Mouse (Mus musculus): ENCODE data around the gene Col9a2. TPM values are rescaled to one million over a fixed set of nuclear protein-coding genes. Genes with fewer than 3 reads are reported as not detected.
A peak's percentile ranks its signal among the peaks of the same experiment; 100 is the strongest.

The Col9a2 gene
- polyA plus RNA-seq, 2 experiments, result 1.1 to 1.9 TPM

DNA sequence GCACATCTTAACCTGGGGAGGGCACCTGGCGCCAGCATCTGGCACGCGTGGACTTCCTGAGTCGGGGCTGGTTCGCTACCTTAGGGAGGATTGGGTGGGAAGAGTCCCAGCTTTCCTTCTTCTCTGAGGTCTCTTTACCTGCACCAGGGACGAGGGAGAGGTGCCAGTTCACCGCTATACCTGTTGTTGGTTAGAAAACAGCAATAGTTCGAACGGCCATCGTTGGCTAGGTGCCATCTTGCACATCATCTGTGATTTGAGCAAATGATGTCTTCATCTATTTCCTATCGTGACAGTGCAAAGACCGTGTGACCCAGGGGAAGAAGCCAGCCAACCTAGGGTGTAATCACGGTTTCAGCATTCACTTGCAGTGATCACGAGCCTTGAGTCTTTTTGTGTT, 1.1 kb downstream of the Col9a2 start:
- Histone ChIP-seq H3K4me1 (replicated peaks; ENCODE audit: control insufficient read depth in 2 of 2, insufficient read depth in 2 of 2, low read length in 1 of 2) (no peaks in the 10 kb centered on the region), H3K4me3 (ENCODE audit: insufficient read depth in 1 of 2, low read depth in 2 of 2, low read length in 2 of 2) (no peak overlapping the region), H3K27me3 (ENCODE audit: control insufficient read depth, insufficient read depth, low read length) (peaks cover 28% of the 10 kb centered on the region), H3K27ac (no peak overlapping the region), H3K36me3 (replicated peaks; ENCODE audit: control insufficient read depth, insufficient read depth, low read depth) (no peaks in the 10 kb centered on the region), H3K9ac (replicated peaks) (no peak overlapping the region), H3K4me2 (ENCODE audit: low read depth) (no peak overlapping the region), H3K9me3 (ENCODE audit: control insufficient read depth, low read length) (no peaks in the 10 kb centered on the region)
- ATAC-seq (ENCODE audit: insufficient read depth), result no peak
- WGBS (ENCODE audit: insufficient replicate concordance), result 46% methylated on average over 14 of the region's 14 CpGs
- no peak for DNase-seq (ENCODE audit: low read depth in 3 of 3, low spot score in 3 of 3)
- TF ChIP-seq EP300 (IDR thresholded peaks at IDR 0.05; ENCODE audit: low read depth), result no peak
- TF ChIP-seq CTCF (IDR thresholded peaks at IDR 0.05; ENCODE audit: low read depth), result no peak

DNA sequence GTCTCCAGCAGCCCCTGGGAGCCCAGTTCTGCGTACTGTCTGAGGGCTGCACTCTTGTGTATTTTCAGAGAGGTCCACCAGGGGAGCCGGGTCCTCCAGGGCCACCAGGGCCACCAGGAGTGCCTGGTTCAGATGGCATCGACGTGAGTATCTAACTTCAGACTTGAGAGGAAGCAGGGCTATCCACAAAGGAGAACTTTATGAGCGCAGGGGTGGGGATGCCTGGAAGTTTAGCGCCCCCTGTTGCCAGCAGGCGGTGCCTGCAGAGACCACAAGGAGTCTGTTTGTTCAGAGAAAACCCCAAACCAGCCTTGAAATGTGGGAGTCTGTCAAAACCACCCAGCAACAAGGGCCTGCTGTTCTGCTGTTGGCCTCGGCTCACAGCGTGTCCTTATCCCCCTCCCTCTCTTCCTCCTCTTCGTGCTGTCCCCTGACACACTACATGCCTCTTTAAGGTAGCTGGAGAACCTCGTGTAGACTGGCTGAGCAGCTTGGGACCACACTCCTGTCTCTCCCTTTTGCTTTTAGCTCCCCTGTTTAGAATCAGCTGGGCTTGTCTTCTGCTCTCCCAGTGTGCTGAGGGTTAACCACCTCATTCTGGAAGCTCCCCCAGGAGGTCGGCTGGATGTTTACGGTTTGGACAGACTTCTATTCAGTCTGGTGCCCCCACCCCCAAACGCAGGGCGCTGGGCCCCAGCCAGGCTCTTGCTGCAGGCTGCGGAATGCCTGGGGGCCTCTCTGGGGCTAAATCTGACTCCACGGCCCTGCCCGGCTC, 1.9 kb downstream of the Col9a2 start:
- DNase-seq (ENCODE audit: low read depth in 3 of 3, low spot score in 3 of 3), result peak in 1 of 3 experiments; percentile 36
- Histone ChIP-seq H3K36me3 (replicated peaks; ENCODE audit: control insufficient read depth, insufficient read depth, low read depth) (no peaks in the 10 kb centered on the region), H3K4me1 (replicated peaks; ENCODE audit: control insufficient read depth in 2 of 2, insufficient read depth in 2 of 2, low read length in 1 of 2) (no peaks in the 10 kb centered on the region), H3K9ac (replicated peaks) (no peak overlapping the region), H3K4me3 (ENCODE audit: insufficient read depth in 1 of 2, low read depth in 2 of 2, low read length in 2 of 2) (no peak overlapping the region), H3K27me3 (ENCODE audit: control insufficient read depth, insufficient read depth, low read length) (peaks cover 28% of the 10 kb centered on the region), H3K4me2 (ENCODE audit: low read depth) (no peak overlapping the region), H3K27ac (no peak overlapping the region), H3K9me3 (ENCODE audit: control insufficient read depth, low read length) (no peaks in the 10 kb centered on the region)
- TF ChIP-seq CTCF (IDR thresholded peaks at IDR 0.05; ENCODE audit: low read depth), result peak; percentile 83
- no peak for TF ChIP-seq EP300 (IDR thresholded peaks at IDR 0.05; ENCODE audit: low read depth)
- ATAC-seq (ENCODE audit: insufficient read depth), result 0 out of 2 replicates have a peak, but pooled peaks have one; percentile 23
- 25% methylated on average over 18 of the region's 18 CpGs for WGBS (ENCODE audit: insufficient replicate concordance)

DNA sequence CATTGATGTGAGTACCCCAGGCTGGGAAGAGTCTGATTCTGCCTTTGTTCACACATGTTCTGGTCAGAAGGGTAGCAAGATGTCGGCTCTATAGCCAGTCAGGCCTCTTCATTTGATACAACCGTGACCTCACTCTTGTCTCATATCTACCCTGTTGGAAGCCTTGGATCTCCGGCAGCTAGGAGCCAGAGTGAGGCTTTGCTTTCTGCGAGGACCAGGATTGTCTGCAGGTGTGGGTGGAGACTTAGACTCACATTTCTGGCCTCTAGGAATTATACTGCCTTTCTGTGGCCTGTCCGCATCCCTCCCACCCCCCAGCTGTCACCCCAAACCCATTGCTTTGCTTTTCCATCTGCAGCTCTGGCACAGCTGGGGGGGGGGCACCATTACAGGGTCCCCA, 3.3 kb downstream of the Col9a2 start:
- WGBS (ENCODE audit: insufficient replicate concordance), result 66% methylated on average over 5 of the region's 5 CpGs
- DNase-seq (ENCODE audit: low read depth in 3 of 3, low spot score in 3 of 3), result no peak

DNA sequence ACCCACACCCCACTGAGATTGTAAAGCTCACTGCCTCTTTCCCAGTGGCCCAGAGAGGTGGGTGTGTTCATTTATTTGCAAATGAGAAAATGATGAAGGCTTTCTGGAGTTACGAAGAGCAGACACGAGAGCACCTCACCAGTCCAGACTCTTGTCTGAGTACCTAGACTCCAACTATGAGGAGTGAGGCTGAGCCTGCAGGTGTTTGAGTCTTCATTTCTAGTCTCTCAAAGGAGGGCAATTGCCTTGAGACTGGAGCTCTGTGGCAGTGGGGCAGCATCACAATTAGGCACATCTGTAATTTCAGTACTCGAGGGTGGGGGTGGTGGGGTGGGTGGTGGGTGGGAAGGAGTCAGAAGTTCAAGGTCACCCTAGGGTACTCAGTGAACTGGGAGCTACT, 3.8 kb downstream of the Col9a2 start:
- no peak overlapping the region for H3K27ac ChIP-seq
- H3K9ac ChIP-seq (replicated peaks), result no peak overlapping the region
- TF ChIP-seq CTCF (IDR thresholded peaks at IDR 0.05; ENCODE audit: low read depth) (no peak), EP300 (IDR thresholded peaks at IDR 0.05; ENCODE audit: low read depth) (no peak)
- H3K4me2 ChIP-seq (ENCODE audit: low read depth), result no peak overlapping the region
- 56% methylated on average over 3 of the region's 3 CpGs for WGBS (ENCODE audit: insufficient replicate concordance)
- H3K4me1 ChIP-seq (replicated peaks; ENCODE audit: control insufficient read depth in 2 of 2, insufficient read depth in 2 of 2, low read length in 1 of 2), result no peaks in the 10 kb centered on the region
- DNase-seq (ENCODE audit: low read depth in 3 of 3, low spot score in 3 of 3) (no peak), ATAC-seq (ENCODE audit: insufficient read depth) (no peak)
- H3K4me3 ChIP-seq (ENCODE audit: insufficient read depth in 1 of 2, low read depth in 2 of 2, low read length in 2 of 2), result no peak overlapping the region
- peaks cover 28% of the 10 kb centered on the region for H3K27me3 ChIP-seq (ENCODE audit: control insufficient read depth, insufficient read depth, low read length)
- no peaks in the 10 kb centered on the region for H3K9me3 ChIP-seq (ENCODE audit: control insufficient read depth, low read length)
- no peaks in the 10 kb centered on the region for H3K36me3 ChIP-seq (replicated peaks; ENCODE audit: control insufficient read depth, insufficient read depth, low read depth)

More for the DNA sequence above, 3.3 kb downstream of the Col9a2 start:
- Histone ChIP-seq H3K36me3 (replicated peaks; ENCODE audit: control insufficient read depth, insufficient read depth, low read depth) (no peaks in the 10 kb centered on the region), H3K4me3 (ENCODE audit: insufficient read depth in 1 of 2, low read depth in 2 of 2, low read length in 2 of 2) (no peak overlapping the region), H3K4me2 (ENCODE audit: low read depth) (no peak overlapping the region), H3K9me3 (ENCODE audit: control insufficient read depth, low read length) (no peaks in the 10 kb centered on the region), H3K27me3 (ENCODE audit: control insufficient read depth, insufficient read depth, low read length) (peaks cover 28% of the 10 kb centered on the region), H3K9ac (replicated peaks) (no peak overlapping the region), H3K4me1 (replicated peaks; ENCODE audit: control insufficient read depth in 2 of 2, insufficient read depth in 2 of 2, low read length in 1 of 2) (no peaks in the 10 kb centered on the region), H3K27ac (no peak overlapping the region)
- TF ChIP-seq CTCF (IDR thresholded peaks at IDR 0.05; ENCODE audit: low read depth) (no peak), EP300 (IDR thresholded peaks at IDR 0.05; ENCODE audit: low read depth) (no peak)
- ATAC-seq (ENCODE audit: insufficient read depth), result no peak

DNA sequence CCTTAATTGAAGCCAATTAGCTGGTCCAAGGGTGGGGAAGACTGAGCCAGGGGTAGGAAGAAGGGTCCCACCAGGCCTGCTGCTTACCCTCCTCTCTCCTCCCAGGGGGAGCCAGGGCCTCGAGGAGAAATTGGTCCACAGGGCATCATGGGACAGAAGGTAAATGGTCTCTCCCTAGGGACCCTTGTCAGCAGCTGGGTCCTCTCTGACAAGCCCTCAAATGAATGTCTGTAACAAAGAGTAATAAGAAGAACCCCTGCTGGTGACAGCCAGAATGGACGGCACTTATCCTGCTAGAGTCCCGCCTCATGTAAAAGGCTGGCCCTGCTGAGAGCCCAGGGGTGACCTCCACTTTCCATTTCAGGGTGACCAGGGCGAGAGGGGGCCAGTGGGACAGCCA, 12.7 kb downstream of the Col9a2 start:
- H3K27me3 ChIP-seq (ENCODE audit: control insufficient read depth, insufficient read depth, low read length), result peaks cover 14% of the 10 kb centered on the region
- WGBS (ENCODE audit: insufficient replicate concordance), result 37% methylated on average over 4 of the region's 4 CpGs
- TF ChIP-seq EP300 (IDR thresholded peaks at IDR 0.05; ENCODE audit: low read depth) (no peak), CTCF (IDR thresholded peaks at IDR 0.05; ENCODE audit: low read depth) (peak; percentile 10; the same call in 1 of the 2 replicates)

More for the DNA sequence above, 12.7 kb downstream of the Col9a2 start:
- H3K36me3 ChIP-seq (replicated peaks; ENCODE audit: control insufficient read depth, insufficient read depth, low read depth), result no peaks in the 10 kb centered on the region
- DNase-seq (ENCODE audit: low read depth in 3 of 3, low spot score in 3 of 3), result no peak
- no peak overlapping the region for H3K4me2 ChIP-seq (ENCODE audit: low read depth)
- no peak for ATAC-seq (ENCODE audit: insufficient read depth)
- H3K4me1 ChIP-seq (replicated peaks; ENCODE audit: control insufficient read depth in 2 of 2, insufficient read depth in 2 of 2, low read length in 1 of 2), result no peaks in the 10 kb centered on the region
- no peak overlapping the region for H3K4me3 ChIP-seq (ENCODE audit: insufficient read depth in 1 of 2, low read depth in 2 of 2, low read length in 2 of 2)
- H3K9ac ChIP-seq (replicated peaks), result no peak overlapping the region
- H3K27ac ChIP-seq, result no peak overlapping the region
- no peaks in the 10 kb centered on the region for H3K9me3 ChIP-seq (ENCODE audit: control insufficient read depth, low read length)
